Mouse (Mus musculus): ENCODE results near the gene Gsta3.

- TF ChIP-seq CTCF (IDR thresholded peaks at IDR 0.05; ENCODE audit: low read depth) (no peak), EP300 (IDR thresholded peaks at IDR 0.05; ENCODE audit: low read depth) (no peak)
Measured at GRCm38 (mm10) chr1:21314336-21314735, 73.9 kb downstream of the Gsta3 start.

Data from heart, postnatal 0 days (tissue).